Mouse (Mus musculus): ENCODE results near the gene Polg2. TPM values are rescaled to one million over a fixed set of nuclear protein-coding genes. Genes with fewer than 3 reads are reported as not detected.
A peak's percentile ranks its signal among the peaks of the same experiment; 100 is the strongest.

Gene Polg2
- total and polyA plus RNA-seq, 3 experiments: 12.1 to 12.5 (median 12.3) TPM

DNA sequence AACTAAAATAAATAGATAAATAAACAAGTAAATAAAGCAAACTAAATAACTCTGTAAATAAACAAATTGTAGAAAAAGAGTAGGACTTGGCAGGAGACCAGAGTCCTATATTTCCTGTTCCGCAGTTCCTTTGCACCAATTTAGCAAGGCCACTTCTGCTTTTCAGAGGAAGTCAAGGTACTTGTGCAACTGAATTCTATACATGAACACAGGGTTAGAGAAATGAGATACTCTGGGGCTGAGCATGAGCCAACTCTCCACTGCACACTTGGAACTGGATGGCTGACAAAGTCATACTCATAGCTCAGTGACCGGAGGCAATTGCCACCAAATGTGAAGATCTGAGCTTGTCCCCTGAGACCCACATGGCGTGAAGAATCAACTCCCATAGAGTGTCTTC lies 20.3 kb downstream of the Polg2 start (continued):
- TF ChIP-seq TBP (conservative IDR thresholded peaks at IDR 0.05; ENCODE audit: low read depth, low read length): 0 out of 2 replicates have a peak, but pooled peaks have one; percentile 32
- no peak for TF ChIP-seq ZNF384 (IDR thresholded peaks at IDR 0.05; ENCODE audit: low read depth, low read length)
- no peak for TF ChIP-seq NRF1 (IDR thresholded peaks at IDR 0.05; ENCODE audit: low read depth, low read length)
- TF ChIP-seq IRF4 (IDR thresholded peaks at IDR 0.05; ENCODE audit: low read depth, low read length): peak; percentile 81
- no peak for TF ChIP-seq RCOR1 (conservative IDR thresholded peaks at IDR 0.05; ENCODE audit: low read depth, low read length)
- no peak for TF ChIP-seq HCFC1 (IDR thresholded peaks at IDR 0.05; ENCODE audit: low read depth, low read length)
- peak; percentile 38; the same call in 1 of the 2 replicates for TF ChIP-seq ELF1 (IDR thresholded peaks at IDR 0.05; ENCODE audit: low read depth, low read length)
- TF ChIP-seq POLR2AphosphoS2 (IDR thresholded peaks at IDR 0.05; ENCODE audit: low read depth, low read length): no peak
- TF ChIP-seq USF1 (IDR thresholded peaks at IDR 0.05; ENCODE audit: low read depth, low read length): no peak
- peak; percentile 51; the same call in 1 of the 2 replicates for TF ChIP-seq ETS1 (conservative IDR thresholded peaks at IDR 0.05; ENCODE audit: low read depth, low read length)
- TF ChIP-seq CHD1 (IDR thresholded peaks at IDR 0.05; ENCODE audit: low read depth, low read length): no peak
- TF ChIP-seq BHLHE40 (IDR thresholded peaks at IDR 0.05; ENCODE audit: low read depth, low read length): peak; percentile 69
- TF ChIP-seq MAZ (IDR thresholded peaks at IDR 0.05; ENCODE audit: low read depth, low read length): no peak
- no peak for TF ChIP-seq GABPA (IDR thresholded peaks at IDR 0.05; ENCODE audit: insufficient replicate concordance, low read depth, low read length)
- no peak for TF ChIP-seq CHD2 (IDR thresholded peaks at IDR 0.05; ENCODE audit: low read length)
- TF ChIP-seq JUND (conservative IDR thresholded peaks at IDR 0.05; ENCODE audit: low read depth, low read length): 0 out of 2 replicates have a peak, but pooled peaks have one; percentile 38

DNA sequence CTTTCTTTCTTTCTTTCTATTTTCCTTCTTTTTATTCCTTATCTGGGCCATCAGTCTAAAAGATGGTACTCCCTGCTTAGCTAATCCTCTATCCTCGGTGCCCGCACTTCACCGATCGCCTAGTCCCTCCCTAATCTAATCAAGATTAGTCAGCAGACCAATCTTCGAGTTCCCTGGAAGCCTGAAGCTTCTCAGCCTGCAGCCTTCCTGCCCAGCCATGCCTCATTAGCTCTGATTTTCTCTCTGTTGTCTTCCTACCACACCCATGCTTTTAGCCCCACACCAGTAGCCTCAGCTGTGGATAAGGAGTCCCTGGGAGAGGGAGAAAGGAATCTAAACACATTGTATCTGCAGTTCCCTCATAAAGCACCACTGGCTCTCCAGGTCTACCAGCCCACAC lies 23.8 kb downstream of the Polg2 start:
- Histone ChIP-seq H3K4me1 (ENCODE audit: control insufficient read depth in 1 of 2, insufficient read depth in 2 of 2) (peaks cover 24 to 63% of the 10 kb centered on the region in 2 experiments), H3K4me3 (replicated peaks in 1 of 3; ENCODE audit: low read depth in 2 of 3, low read length in 2 of 3, poor library complexity in 1 of 3) (no peak overlapping the region), H3K27me3 (replicated peaks) (no peaks in the 10 kb centered on the region), H3K36me3 (replicated peaks in 1 of 2; ENCODE audit: control insufficient read depth in 1 of 2, insufficient read depth in 1 of 2, low read length in 1 of 2) (peaks cover 21 to 55% of the 10 kb centered on the region in 2 experiments), H3K9ac (ENCODE audit: insufficient read depth, low read depth) (no peak overlapping the region), H3K79me2 (replicated peaks; ENCODE audit: control insufficient read depth, extremely low read depth, insufficient read depth, poor library complexity, severe bottlenecking) (no peaks in the 10 kb centered on the region), H3K4me2 (ENCODE audit: insufficient read depth, low read depth, poor library complexity, severe bottlenecking) (no peak overlapping the region), H3K27ac (ENCODE audit: insufficient read depth, low read depth) (no peak overlapping the region), H3K9me3 (replicated peaks; ENCODE audit: low read length) (peaks cover 3% of the 10 kb centered on the region)
- in situ Hi-C loops (cut with MboI; ENCODE audit: low pct_ligation_motif_present, low pct_unique_long_range_greater_than_20kb, low sequenced_read_pairs): loop anchor here (10.0 to 25.0 kb wide), 3 partner anchors 111 to 443 kb away; partner anchors contain the start of genes Cd79b and Gh
- dilution Hi-C loops (cut with MboI; ENCODE audit: extremely low pct_ligation_motif_present, extremely low pct_unique_long_range_greater_than_20kb, low sequenced_read_pairs): no loop called here
- DNase-seq (ENCODE audit: extremely low read depth): no peak
- TF ChIP-seq MYC (IDR thresholded peaks at IDR 0.05; ENCODE audit: low read depth, low read length) (no peak), IRF4 (IDR thresholded peaks at IDR 0.05; ENCODE audit: low read depth, low read length) (no peak), USF2 (conservative IDR thresholded peaks at IDR 0.05; ENCODE audit: low read depth, low read length) (no peak), KAT2A (IDR thresholded peaks at IDR 0.05; ENCODE audit: insufficient replicate concordance, low read length) (no peak), POLR2A (IDR thresholded peaks at IDR 0.05; ENCODE audit: low read depth, low read length) (no peak), EP300 (IDR thresholded peaks at IDR 0.05; ENCODE audit: low read length) (no peak), ZNF384 (IDR thresholded peaks at IDR 0.05; ENCODE audit: low read depth, low read length) (no peak), ZC3H11A (IDR thresholded peaks at IDR 0.05; ENCODE audit: low read depth, low read length) (no peak), CHD2 (IDR thresholded peaks at IDR 0.05; ENCODE audit: low read length) (no peak), RAD21 (IDR thresholded peaks at IDR 0.05; ENCODE audit: low read depth, low read length) (no peak), JUN (IDR thresholded peaks at IDR 0.05; ENCODE audit: insufficient read depth, low read depth, low read length) (no peak), NELFE (IDR thresholded peaks at IDR 0.05; ENCODE audit: low read depth, low read length) (no peak), CHD1 (IDR thresholded peaks at IDR 0.05; ENCODE audit: low read depth, low read length) (no peak), BHLHE40 (IDR thresholded peaks at IDR 0.05; ENCODE audit: low read depth, low read length) (no peak), MEF2A (IDR thresholded peaks at IDR 0.05; ENCODE audit: borderline replicate concordance, low read depth, low read length) (no peak), ELF1 (IDR thresholded peaks at IDR 0.05; ENCODE audit: low read depth, low read length) (no peak), MAFK (IDR thresholded peaks at IDR 0.05; ENCODE audit: insufficient replicate concordance, low read length) (no peak), ZKSCAN1 (IDR thresholded peaks at IDR 0.05; ENCODE audit: borderline replicate concordance, low read depth, low read length) (no peak)
